Mouse (Mus musculus) liver, embryonic 11.5 days (tissue): ENCODE data around the gene Dync1h1. TPM values are rescaled to one million over a fixed set of nuclear protein-coding genes. Genes with fewer than 3 reads are reported as not detected.
"Not testable (repeated sequence)": the region's sequence is repeated elsewhere in the genome, so short reads cannot be mapped to it uniquely, and the experiment has no call there.

ENCODE experiments used
- ATAC-seq: fragments of 200-750 bp; cut with Nextera tagmentation; replicated peaks from 2 replicates; pipeline ENCODE4 v1.8.0; 2017; ENCODE audit warnings: moderate number of reproducible peaks, mild to moderate bottlenecking, moderate TSS enrichment, moderate library complexity; ENCODE audit not compliant: low FRiP score
- DNase-seq: peaks from one replicate; pipeline ENCODE4 v3.0.0-alpha.2; 2017; ENCODE audit warnings: low spot score
- H3K27ac ChIP-seq: fragments of 300-500 bp; sonication (generic); 2 replicates; pipeline ENCODE4 v1.5.1; 2014; ENCODE audit warnings: mild to moderate bottlenecking, low read depth, low read length, control low read depth
- H3K27me3 ChIP-seq: fragments of 300-500 bp; sonication (generic); replicated peaks from 2 replicates; pipeline ENCODE4 v1.6.1; 2014; ENCODE audit warnings: low read length, mixed read lengths; ENCODE audit not compliant: control insufficient read depth, insufficient read depth
- H3K36me3 ChIP-seq: fragments of 300-500 bp; sonication (generic); 2 replicates; pipeline ENCODE4 v1.6.1; 2014; ENCODE audit warnings: mild to moderate bottlenecking, low read length, moderate library complexity, mixed read lengths; ENCODE audit not compliant: control insufficient read depth, insufficient read depth
- H3K4me1 ChIP-seq: fragments of 300-500 bp; sonication (generic); replicated peaks from 2 replicates; pipeline ENCODE4 v1.6.1; 2014; ENCODE audit warnings: low read length, mixed read lengths; ENCODE audit not compliant: control insufficient read depth, insufficient read depth
- H3K4me2 ChIP-seq: fragments of 300-500 bp; sonication (generic); 2 replicates; pipeline ENCODE4 v1.6.1; 2014; ENCODE audit warnings: mild to moderate bottlenecking, control low read depth, moderate library complexity
- H3K4me3 ChIP-seq: fragments of 300-500 bp; sonication (generic); 2 replicates; pipeline ENCODE4 v1.5.1; 2014; ENCODE audit warnings: low read depth, low read length, control low read depth
- H3K9ac ChIP-seq: fragments of 300-500 bp; sonication (generic); 2 replicates; pipeline ENCODE4 v1.6.1; 2014; ENCODE audit warnings: low read depth, low read length, control low read depth
- H3K9me3 ChIP-seq: fragments of 300-500 bp; sonication (generic); 2 replicates; pipeline ENCODE4 v1.6.1; 2016; ENCODE audit warnings: low read length, inconsistent platforms, mixed read lengths; ENCODE audit not compliant: control insufficient read depth
- WGBS: fragments of 180-500 bp; shearing (Covaris S2); extraction: QIAGEN DNeasy Blood & Tissue Kit; methylation state at CpG from one replicate; pipeline ENCODE4 v1.1.7; 2014; 5-methylcytosine and 5-hydroxymethylcytosine counted together
- polyA plus RNA-seq: library from polyadenylated mRNA; unstranded; fragments of >200 nt; fragmentation: Nextera tagmentation; extraction: Ambion mirVana; gene quantifications from 2 replicates; pipeline ENCODE4 v1.2.1, GENCODE M21; 2014

Dync1h1 gene
- polyA plus RNA-seq, 1 experiment from 2014 or later: 38.9 TPM

DNA sequence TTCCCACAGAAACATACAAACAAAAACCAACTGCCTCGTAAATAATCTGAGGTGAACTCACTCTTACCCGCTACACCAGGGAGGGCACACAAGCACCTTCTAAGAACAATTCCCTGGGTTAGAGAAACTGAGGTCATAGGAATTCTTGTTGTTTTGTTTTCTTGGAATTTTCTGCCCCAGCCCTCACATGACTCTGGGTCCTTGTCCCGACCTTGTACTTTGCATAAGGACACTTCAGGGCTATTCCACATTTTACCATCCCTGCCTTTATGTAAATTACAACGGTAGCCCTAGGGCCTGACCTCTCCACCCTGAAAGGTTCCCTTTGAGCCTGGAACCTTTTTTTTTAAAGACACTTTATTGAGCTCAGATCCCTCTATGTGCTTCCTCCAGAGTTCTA, 101.3 kb downstream of the Dync1h1 start, which contains the start of gene Hsp90aa1:
Gene Hsp90aa1, minus strand, starts transcription at position 173 of the 400 bp plus-strand sequence.
- Histone ChIP-seq H3K36me3 (no peaks in the 10 kb centered on the region), H3K4me3 (no peak within 1 kb of the TSS), H3K27me3 (no peaks in the 10 kb centered on the region), H3K4me2 (peak within 1 kb of the TSS; percentile 13; the same call in 1 of the 2 replicates), H3K4me1 (peaks cover 39% of the 10 kb centered on the region), H3K9ac (no peak within 1 kb of the TSS; the same call in none of the 2 replicates), H3K27ac (peak within 1 kb of the TSS; percentile 78; the same call in 1 of the 2 replicates), H3K9me3 (no peaks in the 10 kb centered on the region)
- WGBS: 57% methylated on average over 4 of the region's 4 CpGs
- no peak for DNase-seq
- no peak for ATAC-seq

DNA sequence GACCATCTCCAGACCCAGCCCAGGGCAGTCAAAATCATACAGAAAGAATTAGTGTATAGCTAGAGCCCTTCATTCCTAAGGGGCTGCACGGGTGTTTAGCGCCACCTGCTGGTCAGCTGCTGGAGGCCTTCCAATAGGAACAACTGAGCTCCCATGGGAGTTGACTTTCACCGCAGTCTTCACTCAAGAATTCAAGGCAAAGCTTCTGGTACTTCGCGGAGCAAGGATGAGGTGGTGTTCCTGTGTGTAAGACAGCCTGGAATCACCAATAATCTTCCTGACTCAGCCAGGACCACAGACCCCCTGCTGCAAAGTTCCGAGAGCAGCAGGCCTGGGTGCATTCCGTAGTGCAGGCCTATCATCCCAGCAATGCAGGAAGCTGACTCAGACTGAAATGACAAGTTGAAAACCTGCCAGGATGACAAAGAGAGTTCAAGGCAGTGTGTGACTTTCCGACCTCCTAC, 101.8 kb downstream of the Dync1h1 start:
- Histone ChIP-seq H3K4me1 (peaks cover 35% of the 10 kb centered on the region), H3K4me3 (no peak overlapping the region), H3K4me2 (peak overlapping the region; percentile 13; the same call in 1 of the 2 replicates), H3K9me3 (no peaks in the 10 kb centered on the region), H3K9ac (no peak overlapping the region), H3K27me3 (no peaks in the 10 kb centered on the region), H3K27ac (no peak overlapping the region), H3K36me3 (no peaks in the 10 kb centered on the region)
- DNase-seq (peak; percentile 78), ATAC-seq (peak; percentile 30; the same call in 1 of the 2 replicates)
- 30% methylated on average over 8 of the region's 8 CpGs for WGBS

DNA sequence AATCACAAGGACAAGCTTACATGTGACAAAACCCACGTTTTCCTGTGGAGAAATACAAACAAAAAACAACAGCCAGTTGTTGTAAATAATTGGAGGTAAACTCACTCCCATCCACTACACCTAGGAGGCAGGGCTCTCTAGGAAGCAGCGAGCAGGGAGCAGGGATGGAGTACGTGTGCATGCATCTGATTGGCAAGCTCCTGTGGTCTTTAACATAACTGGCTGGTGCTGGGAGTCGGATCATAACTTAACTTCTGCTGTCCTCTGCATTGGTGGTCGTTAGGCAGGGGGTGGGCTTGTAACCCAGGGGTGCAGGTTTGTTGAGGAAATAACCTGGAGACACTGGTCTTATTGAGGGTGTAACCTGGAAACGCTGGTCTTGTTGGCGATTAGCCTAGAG, 102.4 kb downstream of the Dync1h1 start:
- no peaks in the 10 kb centered on the region for H3K27me3 ChIP-seq
- peaks cover 28% of the 10 kb centered on the region for H3K4me1 ChIP-seq
- H3K9ac ChIP-seq: no peak overlapping the region
- ATAC-seq (no peak), DNase-seq (no peak)
- no peak overlapping the region for H3K27ac ChIP-seq
- H3K9me3 ChIP-seq: no peaks in the 10 kb centered on the region
- no peak overlapping the region for H3K4me3 ChIP-seq
- 59% methylated on average over 7 of the region's 7 CpGs for WGBS
- H3K36me3 ChIP-seq: no peaks in the 10 kb centered on the region
- H3K4me2 ChIP-seq: no peak overlapping the region

DNA sequence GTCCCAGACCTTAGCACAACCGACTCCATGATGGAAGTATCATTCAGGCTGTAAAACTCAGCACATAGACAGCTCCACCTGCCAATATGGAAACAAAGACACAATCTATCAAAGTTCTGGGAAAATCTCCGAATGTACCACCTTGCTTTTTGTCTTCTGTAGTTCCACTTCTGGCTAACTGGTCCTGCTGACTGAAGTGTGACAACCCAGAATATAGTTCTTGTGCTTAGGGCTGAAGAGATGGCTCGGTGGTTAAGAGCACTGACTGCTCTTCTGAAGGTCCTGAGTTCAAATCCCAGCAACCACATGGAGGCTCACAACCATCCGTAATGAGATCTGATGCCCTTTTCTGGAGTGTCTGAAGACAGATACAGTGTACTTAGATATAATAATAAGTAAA, 104.2 kb downstream of the Dync1h1 start:
- not testable (repeated sequence) for H3K9ac ChIP-seq, H3K4me3 ChIP-seq, H3K27ac ChIP-seq, H3K36me3 ChIP-seq, DNase-seq, H3K4me2 ChIP-seq, ATAC-seq, H3K27me3 ChIP-seq, H3K9me3 ChIP-seq
- H3K4me1 ChIP-seq: peaks cover 11% of the 10 kb centered on the region
- 76% methylated on average over 4 of the region's 4 CpGs for WGBS

DNA sequence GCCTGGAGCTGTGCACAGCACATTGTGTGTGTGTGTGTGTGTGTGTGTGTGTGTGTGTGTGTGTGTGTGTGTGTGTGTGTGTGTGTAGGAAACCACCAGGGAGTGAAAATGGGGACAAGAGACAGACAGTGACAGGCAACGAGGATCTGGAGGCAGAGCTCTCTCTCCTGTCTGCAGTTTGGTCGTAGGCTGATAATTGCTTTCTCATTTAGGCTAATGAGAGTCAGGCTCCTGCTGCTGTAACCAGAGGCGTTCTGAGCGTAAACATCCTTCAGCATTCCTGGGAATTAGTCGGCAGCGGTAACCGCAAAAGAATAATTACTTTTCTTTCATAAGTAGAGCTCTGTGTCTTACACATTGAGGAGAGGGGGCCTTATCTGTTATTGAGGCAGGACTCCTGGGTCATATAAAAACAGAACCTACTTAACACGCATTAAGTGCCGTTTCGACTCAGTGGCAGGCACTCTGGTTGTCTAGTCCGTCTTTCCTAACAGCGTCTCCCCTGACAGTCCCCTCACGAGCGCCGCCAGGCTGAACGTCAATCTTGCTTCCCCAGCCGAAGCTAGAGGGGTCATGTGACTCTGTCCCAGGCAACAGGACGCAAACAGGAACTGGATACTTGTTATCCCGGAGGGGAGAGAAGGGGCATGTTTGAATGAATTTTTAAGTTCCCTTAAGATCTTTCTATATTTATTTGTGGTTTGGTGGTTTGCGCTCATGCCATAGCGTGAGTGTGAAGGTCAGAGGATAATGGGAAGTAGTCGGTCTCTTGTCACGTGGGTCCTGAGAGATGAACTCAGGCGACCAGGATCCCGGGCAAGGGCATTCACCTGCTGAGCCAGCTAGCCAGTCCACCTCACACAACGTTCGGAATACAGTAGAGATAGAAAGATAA, 105.3 kb downstream of the Dync1h1 start:
- H3K27ac ChIP-seq: peak overlapping the region; percentile 5
- ATAC-seq (peak; percentile 83), DNase-seq (peak; percentile 69)
- H3K4me3 ChIP-seq: peak overlapping the region; percentile 43
- H3K9ac ChIP-seq: peak overlapping the region; percentile 61
- no peaks in the 10 kb centered on the region for H3K36me3 ChIP-seq
- no peaks in the 10 kb centered on the region for H3K27me3 ChIP-seq
- no peaks in the 10 kb centered on the region for H3K9me3 ChIP-seq
- H3K4me1 ChIP-seq: peaks cover 3% of the 10 kb centered on the region
- WGBS: 1% methylated on average over 27 of the region's 27 CpGs
- H3K4me2 ChIP-seq: peak overlapping the region; percentile 63

DNA sequence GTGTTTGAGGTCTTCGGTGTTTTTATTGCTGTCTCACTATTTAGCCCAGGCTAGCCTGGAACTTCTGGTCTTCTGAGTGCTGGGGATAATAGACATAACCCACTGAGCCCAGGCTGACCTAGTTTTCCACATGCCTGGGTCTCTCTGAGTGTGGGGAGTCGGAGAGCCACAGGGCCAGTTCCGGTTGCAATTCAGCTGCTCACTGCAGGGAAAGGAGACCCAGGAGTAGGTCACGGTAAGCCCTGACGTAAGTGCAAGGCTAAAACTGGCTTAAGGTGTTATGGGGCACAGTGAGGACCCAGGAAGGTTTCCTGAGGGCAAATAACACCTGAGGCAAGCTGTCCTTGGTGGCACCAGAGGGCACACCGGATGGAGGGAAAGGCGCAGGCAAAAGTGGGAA, 106.2 kb downstream of the Dync1h1 start:
- no peaks in the 10 kb centered on the region for H3K36me3 ChIP-seq
- 89% methylated on average over 7 of the region's 7 CpGs for WGBS
- H3K27me3 ChIP-seq: no peaks in the 10 kb centered on the region
- no peaks in the 10 kb centered on the region; the same call in 1 of the 2 replicates for H3K4me1 ChIP-seq
- peak overlapping the region; percentile 63; the same call in 1 of the 2 replicates for H3K4me2 ChIP-seq
- H3K9me3 ChIP-seq: no peaks in the 10 kb centered on the region
- H3K4me3 ChIP-seq: no peak overlapping the region
- DNase-seq (no peak), ATAC-seq (no peak)
- H3K9ac ChIP-seq: no peak overlapping the region
- no peak overlapping the region for H3K27ac ChIP-seq

DNA sequence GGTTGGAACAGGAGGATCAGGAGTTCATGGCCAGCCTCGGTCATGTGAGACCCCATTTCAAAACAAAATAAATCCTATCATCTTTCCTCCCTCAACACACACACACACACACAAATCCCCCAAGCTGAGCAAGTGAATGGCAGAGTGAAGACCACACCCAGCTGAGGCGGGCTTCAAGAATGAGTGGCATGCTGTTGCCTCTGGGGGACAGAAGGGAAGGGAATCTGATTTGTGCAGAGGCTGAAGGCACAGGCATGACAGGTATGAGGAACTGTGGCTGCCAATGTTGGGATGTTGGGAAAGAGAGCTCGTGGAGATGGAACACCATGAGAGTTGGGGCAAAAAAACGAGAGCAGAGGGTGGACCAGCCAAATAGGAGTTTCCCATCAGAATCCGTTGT, 110.0 kb downstream of the Dync1h1 start:
- WGBS: 65% methylated on average over 5 of the region's 5 CpGs

DNA sequence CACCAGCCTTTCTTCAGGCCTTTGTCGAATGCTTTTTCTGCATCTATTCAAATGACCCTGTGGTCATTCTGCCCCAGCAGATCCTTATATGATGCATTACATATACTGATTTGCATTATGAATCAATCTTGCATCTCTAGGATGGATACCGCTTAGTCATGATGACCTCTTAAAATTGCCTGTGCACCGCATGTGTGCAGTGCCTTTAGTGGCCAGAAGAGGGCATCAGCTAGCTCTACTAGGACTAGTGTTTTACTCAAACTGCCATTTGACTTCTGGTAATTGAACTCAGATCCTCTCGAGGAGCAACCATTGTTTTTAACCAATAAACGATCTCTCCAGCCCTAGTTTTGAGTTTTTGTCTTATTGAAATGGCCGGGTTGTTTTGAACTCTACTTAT, 112.5 kb downstream of the Dync1h1 start:
- Histone ChIP-seq H3K27ac (no peak overlapping the region), H3K4me3 (no peak overlapping the region), H3K9ac (no peak overlapping the region), H3K36me3 (no peaks in the 10 kb centered on the region), H3K4me1 (no peaks in the 10 kb centered on the region), H3K4me2 (no peak overlapping the region), H3K27me3 (no peaks in the 10 kb centered on the region), H3K9me3 (no peaks in the 10 kb centered on the region)
- ATAC-seq (no peak), DNase-seq (no peak)
- WGBS: 91% methylated on average over 6 of the region's 6 CpGs

More for the DNA sequence above, 110.0 kb downstream of the Dync1h1 start:
- no peak overlapping the region for H3K27ac ChIP-seq
- ATAC-seq (no peak), DNase-seq (no peak)
- no peak overlapping the region for H3K4me3 ChIP-seq
- no peaks in the 10 kb centered on the region for H3K27me3 ChIP-seq
- no peaks in the 10 kb centered on the region; the same call in 1 of the 2 replicates for H3K4me1 ChIP-seq
- H3K36me3 ChIP-seq: no peaks in the 10 kb centered on the region
- H3K9ac ChIP-seq: no peak overlapping the region
- no peaks in the 10 kb centered on the region for H3K9me3 ChIP-seq
- H3K4me2 ChIP-seq: no peak overlapping the region
